Mouse (Mus musculus): ENCODE data around the gene Pih1d1.
"Not testable (repeated sequence)": the region's sequence is repeated elsewhere in the genome, so short reads cannot be mapped to it uniquely, and the experiment has no call there.

Pih1d1 gene

DNA sequence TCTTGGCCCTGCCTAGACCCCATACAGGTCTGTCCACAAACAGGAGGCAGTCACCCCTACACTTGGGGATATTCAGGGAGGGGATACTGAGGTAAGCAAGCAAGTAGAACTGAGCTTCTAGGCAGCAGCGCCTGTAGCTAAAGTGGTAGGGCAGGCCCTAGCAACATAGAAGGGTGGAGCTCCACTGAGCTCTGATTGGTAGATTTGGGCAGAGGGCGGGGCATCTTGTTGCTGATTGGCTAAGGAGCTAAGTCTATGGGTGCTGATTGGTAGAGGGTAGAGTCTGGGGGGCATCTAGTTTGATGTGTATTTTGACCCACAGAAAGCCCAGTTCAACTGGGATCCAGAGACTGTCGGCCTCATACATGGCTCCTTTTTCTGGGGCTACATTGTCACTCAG lies 15.4 kb downstream of the Pih1d1 start:
- DNase-seq: peak; percentile 64

DNA sequence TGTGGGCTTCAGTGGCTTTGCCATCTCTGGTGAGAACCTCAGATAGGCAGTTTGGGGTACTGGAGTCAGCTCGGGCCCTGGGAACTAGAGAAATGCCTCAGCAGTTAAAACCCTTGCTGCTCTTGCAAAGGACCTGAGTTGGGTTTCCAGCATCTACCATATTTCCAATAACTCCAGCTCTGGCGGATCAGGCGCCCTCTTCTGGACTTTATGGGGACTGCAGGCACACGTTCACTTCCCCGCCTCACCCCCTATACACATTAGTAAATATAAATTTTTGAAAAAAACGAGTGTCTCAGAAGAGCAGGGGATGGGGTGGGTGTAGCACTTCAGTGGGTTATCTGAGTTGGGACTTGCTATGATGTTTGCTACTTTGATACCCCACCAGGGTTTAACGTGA lies 18.9 kb downstream of the Pih1d1 start:
- no peak for DNase-seq

DNA sequence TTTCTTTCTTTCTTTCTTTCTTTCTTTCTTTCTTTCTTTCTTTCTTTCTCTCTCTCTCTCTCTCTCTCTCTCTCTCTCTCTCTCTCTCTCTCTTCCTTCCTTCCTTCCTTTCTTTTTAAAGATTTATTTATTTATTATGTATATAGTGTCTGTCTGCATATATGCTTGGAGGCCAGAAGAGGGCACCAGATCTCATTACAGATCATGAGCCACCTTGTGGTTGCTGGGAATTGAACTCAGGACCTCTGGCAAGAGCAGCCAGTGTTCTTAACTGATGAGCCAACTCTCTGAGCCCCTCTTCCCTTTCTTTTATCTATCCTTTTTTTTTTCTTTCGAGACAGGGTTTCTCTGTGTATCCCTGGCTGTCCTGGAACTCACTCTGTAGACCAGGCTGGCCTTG lies 19.7 kb downstream of the Pih1d1 start:
- DNase-seq: not testable (repeated sequence)

DNA sequence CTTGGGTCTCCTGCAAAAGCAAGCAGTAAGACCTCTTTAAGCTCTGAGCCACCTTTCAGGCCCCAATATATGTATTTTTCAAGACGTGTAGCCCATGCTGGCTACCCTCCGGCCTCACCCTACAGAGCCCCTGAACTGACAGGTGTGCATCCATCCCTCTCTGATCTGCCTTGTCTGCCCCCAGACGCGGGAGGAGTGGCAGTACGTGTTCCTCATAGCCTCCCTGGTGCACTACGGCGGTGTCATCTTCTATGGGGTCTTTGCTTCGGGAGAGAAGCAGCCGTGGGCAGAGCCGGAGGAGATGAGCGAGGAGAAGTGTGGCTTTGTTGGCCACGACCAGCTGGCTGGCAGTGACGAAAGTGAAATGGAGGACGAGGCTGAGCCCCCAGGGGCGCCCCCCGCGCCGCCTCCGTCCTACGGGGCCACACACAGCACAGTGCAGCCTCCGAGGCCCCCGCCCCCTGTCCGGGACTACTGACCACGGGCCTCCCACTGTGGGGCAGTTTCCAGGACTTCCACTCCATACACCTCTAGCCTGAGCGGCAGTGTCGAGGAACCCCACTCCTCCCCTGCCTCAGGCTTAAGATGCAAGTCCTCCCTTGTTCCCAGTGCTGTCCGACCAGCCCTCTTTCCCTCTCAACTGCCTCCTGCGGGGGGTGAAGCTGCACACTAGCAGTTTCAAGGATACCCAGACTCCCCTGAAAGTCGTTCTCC lies 20.6 kb downstream of the Pih1d1 start:
- DNase-seq: no peak

DNA sequence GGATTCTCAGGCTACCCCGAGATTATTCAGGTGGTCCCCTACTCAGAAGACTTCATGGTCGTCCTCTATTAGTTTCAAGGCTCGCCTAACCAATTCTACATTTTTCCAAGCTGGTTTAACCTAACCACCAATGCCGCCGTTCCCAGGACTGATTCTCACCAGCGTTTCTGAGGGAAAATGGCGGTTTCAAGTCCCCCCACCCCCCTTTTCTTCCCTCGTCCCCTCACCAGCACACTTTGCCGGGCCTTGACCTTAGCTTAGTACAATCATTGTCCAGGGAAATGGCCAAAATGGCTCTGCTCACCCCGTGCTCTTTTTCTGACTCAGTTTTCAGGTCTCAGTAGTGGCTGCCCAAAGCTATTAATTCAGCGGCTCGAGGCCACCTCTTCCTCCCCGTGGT lies 21.3 kb downstream of the Pih1d1 start:
- DNase-seq: no peak

DNA sequence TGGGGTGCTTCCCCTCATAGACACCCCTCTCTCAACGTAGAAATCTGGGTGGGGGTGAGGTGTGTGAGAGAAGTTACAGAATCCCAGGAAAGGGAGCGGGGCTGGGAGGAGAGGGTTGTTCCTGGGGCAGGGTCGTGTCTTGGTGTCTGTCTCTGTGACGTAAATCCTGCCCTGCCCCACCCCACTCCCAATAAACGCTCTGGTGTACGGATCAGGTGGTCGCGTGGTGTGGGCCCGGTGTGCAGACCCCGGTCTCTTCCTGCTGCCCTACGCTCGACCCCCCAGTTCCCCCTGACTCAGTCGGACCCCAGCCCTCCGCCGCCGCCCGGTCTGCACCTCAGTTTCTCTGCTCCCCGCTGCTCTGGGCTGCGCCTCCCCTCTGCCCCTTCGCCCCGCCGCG lies 21.8 kb downstream of the Pih1d1 start:
- no peak for DNase-seq

DNA sequence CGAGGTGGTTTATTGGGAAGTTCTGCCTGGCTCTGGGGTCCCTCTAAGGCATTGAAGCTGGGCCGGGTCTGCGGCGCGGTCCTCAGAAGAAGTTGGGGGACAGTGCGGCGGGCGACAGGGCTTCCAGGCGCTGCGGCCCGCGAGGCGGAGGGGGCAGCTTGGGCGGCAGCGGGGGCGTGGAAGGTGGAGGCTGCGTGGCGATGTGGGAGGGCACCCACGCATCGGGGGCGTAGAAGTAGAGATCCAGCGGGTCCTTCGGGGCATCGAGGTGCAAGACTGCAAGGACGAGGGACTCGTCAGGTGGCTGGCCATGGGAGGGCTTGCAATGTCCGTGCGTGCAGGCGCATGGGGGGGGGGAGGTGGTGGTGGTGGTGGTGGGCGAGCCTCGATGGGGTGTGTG lies 22.3 kb downstream of the Pih1d1 start:
- no peak for DNase-seq

DNA sequence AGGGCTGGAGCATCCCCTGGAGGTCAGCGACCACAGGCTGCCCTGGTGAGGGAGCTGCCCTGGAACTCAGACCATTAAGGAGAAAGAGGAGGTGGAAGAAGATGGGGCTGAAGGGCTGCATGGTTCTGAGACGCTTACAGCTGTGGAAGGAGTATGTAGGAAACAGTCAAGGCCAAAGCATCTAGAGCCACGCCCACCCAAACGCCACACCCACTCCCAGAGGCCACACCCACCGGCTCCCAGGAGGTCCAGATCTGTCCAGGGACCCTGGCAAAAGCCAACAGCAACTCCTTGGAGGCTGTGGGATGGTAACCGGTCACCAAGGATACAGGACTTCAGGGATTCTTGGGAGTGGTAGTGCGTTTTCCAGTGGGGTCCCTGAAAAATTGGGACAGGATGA lies 24.4 kb downstream of the Pih1d1 start:
- DNase-seq: no peak

DNA sequence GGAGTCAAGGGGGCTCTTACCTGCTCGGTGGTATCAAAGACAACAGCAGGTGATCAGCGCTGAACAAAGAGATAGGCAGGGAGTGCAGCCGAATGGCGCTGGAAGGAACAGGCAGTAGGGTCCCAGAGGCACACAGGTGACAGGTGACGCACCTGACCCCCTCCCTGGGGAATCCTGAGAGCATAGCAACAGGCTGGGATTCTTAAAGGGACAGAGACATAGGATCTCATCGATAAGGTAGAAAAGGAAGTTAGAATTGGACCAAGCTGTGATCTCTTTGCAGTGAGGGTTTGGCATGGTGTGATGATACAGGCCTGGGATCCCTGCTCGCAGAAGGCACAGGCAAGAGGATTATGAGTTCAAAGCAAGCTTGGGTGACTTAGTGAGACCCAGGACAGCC lies 25.4 kb downstream of the Pih1d1 start, which contains the start of gene Gfy:
Gfy (minus strand) TSS at position 101 of the 400 bp plus-strand sequence.
- no peak for DNase-seq

DNA sequence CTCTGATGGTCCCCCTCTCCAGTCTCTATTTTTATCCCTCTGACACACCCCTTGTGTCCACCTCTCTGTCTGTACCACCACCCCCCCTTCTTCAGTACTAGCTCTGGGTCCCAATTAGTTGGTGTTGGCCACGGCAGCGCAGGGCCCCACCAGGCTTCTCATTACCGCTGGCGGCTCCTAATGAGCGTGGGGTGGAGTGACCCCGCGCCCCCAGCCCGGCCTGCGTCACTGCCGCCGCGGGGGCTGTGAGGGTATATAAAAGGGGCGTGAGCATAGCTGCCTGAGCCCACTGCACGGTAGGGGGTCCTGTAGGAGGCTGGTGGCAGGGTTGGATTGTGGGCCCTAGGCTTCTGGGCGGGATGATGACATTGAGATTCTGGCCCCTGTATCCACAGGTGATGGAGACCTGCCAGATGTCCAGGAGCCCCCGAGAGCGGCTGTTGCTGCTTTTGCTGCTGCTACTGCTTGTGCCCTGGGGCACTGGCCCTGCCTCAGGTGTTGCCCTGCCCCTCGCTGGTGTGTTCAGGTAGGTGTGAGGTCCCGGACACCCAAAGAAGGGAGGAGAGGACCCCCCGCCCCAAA lies 26.9 kb downstream of the Pih1d1 start, which contains the start of gene Pth2:
Pth2 (plus strand) TSS at position 100 of the 582 bp plus-strand sequence.
- no peak for DNase-seq

DNA sequence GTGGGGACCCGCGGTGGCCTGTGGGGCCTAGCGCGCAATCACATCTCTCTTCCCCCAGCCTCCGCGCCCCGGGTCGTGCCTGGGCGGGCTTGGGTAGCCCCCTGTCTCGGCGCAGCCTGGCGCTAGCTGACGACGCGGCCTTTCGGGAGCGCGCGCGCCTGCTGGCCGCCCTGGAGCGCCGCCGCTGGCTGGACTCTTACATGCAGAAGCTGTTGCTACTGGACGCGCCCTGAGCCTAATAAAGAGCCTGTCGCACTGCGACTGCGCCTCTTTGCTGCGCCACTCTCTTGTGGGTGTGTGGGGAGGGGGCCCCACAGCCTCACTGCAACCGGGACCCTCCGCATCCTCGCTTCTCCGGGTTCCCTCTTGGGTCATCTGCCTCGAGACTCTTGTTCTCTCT lies 27.4 kb downstream of the Pih1d1 start:
- DNase-seq: no peak

DNA sequence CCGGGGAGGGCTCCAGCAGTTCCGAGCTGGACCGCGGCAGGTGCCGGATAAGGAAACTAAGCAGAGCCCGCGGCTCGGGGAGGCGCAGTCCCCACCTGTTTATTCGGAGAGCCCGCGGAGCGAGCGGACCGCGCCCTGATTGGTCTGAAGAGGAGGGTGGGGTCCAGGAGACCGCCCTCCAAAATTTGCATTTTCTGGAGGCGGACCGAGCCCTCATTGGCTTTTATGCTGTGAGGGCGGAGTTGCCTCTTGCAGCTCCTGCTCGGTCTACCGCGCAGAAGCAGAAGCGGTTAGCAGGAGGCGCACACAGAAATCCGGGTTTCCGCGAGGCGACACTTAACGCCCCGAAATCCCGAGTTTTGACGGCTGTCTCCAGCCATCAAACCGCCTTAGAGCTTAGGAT lies 28.1 kb downstream of the Pih1d1 start:
- peak; percentile 85 for DNase-seq

DNA sequence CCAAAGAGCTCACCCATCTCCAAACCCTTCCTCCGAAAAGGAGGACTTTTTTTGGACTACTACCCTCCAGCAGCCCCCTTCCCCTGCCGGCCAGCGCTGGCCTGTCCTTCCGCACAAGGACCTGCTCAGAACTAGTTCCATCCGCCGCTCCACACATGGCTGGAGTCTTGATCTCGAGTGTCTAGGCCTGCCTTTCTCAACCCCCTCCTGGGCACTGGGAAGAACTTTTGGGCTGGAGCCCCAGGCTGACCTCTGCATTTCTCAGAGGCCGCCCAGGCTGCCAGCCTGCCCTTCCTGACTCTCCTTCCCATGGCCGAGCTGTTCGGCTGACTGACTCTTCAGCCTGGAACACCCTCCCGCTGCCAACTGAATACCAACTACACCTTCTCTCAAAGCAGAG lies 28.5 kb downstream of the Pih1d1 start:
- no peak for DNase-seq

DNA sequence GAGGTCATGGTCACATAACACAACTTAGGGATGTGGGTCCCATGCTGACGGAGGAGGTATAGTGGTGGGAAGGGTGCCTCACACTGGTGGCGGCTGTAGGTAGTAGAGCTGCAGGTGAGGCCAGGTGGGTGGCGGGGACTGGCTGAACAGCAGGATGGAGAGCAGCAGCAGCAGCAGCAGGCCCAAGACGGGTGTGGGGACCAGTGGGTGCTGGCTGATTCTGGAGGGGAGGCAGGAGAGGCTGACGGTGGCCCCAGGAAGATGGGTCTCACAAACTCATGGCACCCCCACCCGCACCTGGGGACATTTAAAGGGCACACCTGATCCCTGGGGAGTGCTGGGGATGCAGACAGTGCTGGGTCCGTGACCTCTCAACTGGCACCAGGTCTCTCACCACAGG lies 29.6 kb downstream of the Pih1d1 start:
- no peak for DNase-seq

DNA sequence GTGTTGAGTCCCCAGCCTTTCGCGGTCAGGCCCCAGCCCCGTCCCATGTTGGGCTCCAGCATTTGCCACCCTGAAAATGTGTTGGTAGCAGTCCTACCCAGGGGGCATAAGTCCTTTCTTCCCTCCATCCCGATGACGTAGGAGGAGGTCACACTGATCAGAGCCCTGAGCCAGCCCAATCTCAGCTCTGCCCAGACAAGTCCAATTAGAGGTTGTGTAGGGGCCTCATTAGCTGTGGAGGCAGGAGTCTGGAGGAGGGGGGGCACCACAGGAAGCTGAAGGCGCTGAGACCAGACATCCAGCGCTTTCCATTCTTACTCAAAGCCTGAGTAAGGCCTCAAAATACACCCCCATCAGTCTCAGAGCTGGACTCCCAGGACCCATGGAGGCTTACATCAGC lies 31.8 kb downstream of the Pih1d1 start:
- DNase-seq: no peak

DNA sequence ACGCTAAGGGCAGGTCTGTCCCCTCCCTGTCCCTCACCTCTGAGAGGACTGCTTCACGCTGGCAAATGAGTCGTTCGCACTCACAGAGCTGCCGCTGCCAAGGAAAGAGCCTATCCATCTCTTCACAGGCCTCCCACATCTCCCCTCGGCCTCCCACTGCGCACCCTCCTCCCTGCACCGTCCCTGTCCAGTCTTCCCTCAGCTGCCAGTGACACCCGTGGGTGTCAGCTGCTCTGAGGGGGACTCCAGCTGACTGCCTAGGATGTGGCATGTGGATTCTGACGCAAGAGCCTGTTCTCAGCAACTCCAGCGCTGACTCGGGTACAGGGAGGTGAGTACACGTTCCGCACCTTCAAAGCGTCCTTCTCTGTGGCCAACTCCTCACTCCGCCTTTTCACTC lies 35.5 kb downstream of the Pih1d1 start:
- no peak for DNase-seq

DNA sequence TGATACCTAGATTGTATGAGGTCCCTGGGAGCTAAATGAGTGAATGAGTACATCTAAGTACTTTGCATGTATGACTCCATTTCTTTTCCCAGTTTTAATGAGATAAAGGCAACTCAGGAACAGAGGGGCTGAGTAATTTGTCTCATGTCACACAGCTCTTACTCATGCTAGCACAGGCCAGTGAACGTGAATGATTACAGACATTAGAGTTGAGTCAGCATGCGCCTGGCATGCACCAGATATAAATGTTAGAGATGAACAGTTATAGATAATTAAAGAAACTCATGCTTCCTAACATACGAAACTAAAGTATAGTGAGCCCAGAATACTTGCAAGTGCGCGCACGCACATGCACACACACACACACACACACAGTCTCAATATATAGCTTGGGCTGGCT lies 36.1 kb downstream of the Pih1d1 start:
- no peak for DNase-seq

DNA sequence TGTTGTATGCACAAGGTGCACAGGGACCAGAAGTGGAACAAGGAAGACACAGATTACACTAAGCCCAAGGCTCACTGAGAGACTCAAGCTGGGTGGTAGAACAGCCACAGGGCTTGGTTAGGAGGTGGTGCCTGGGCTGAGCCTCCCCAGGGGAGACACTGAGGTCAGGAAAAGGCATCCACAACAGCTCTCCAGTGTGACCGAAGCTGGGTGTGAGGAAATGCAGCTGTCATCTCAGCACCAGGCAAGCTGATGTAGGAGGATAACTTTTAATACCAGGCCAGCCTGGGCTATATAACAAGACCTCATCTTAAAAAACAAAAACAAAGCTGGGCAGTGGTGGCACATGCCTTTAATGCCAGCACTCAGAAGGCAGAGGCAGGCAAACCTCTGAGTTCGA lies 37.1 kb downstream of the Pih1d1 start:
- DNase-seq: no peak

DNA sequence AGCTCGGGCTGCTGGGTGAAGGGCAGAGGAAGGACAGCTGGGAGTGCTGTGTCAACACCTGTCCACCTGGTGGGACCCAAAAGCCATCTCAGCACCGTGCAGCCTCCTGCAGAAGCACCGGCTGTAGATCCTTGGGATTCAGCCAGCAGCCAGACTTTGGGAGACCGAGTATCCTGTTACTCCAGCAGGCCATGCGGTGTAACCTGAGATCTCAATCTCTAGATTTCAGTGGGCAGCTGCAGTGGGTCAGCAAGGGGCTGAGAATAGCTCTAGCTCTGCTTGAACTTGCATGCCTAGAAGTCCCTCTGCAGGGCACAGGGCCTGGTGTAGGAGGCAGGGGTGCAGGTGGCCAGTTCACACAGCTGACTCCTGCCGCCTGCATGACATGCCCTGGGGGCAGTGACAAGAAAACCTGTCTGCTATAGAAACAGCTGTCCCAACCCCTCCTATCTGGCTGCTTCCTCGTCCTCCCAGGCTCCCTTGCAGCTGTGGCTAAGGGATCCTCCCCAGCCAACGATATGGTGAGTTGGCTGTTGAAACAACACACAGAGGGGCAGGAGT lies 37.8 kb downstream of the Pih1d1 start:
- peak; percentile 82 for DNase-seq

DNA sequence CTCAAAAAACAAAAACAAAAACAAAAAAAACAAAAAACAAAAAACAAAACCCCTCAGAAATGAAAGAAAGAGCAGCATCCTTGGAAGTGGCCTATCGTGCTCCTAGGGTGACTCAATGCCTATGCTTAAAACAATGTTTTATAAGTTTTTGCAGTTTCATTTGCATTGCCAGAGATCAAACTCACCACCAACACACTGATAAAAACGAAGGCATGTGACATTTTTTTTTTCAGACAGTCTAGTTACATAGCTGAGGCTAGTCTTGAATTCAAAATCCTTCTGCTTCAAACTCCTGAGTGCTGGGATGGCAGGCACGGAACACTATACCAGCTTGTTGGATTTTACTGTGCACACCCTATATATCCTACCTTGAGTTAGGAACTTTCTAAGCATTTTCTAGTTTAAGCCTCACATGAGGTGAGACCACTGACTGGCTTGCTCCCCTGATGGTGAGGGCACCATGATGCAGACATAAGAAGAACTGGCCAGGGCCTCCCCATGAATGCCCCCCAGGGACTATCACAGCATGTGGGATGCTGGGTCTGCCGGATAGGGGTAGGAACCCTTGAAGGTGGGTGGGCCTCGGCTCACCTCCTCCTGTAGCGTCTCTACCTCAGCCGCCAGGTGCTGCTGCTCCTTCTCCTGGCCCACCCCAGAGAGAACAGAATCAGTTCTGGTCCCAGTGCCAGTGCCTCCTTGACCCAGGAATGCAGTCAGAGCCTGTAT lies 38.6 kb downstream of the Pih1d1 start:
- DNase-seq: peak; percentile 37

DNA sequence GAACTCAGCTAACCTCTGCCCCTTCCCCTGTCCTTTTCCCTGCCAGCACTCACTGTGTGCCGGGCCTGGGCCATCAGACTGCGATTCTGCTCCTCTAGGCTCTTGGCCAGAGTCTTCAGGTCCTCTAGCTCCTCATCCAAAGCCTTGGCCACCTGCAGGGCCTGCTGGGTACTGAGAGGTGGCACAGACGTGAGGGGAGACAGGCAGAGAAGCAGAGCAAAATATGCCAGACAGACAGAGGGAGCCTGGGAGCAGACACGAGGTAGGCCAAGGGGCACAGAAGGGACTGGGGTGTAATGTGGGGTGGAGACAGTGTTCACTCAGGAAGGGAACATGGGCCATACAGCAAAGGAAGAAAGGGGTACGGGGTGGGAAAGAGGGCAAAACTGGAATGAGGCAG lies 39.3 kb downstream of the Pih1d1 start:
- peak; percentile 63 for DNase-seq

DNA sequence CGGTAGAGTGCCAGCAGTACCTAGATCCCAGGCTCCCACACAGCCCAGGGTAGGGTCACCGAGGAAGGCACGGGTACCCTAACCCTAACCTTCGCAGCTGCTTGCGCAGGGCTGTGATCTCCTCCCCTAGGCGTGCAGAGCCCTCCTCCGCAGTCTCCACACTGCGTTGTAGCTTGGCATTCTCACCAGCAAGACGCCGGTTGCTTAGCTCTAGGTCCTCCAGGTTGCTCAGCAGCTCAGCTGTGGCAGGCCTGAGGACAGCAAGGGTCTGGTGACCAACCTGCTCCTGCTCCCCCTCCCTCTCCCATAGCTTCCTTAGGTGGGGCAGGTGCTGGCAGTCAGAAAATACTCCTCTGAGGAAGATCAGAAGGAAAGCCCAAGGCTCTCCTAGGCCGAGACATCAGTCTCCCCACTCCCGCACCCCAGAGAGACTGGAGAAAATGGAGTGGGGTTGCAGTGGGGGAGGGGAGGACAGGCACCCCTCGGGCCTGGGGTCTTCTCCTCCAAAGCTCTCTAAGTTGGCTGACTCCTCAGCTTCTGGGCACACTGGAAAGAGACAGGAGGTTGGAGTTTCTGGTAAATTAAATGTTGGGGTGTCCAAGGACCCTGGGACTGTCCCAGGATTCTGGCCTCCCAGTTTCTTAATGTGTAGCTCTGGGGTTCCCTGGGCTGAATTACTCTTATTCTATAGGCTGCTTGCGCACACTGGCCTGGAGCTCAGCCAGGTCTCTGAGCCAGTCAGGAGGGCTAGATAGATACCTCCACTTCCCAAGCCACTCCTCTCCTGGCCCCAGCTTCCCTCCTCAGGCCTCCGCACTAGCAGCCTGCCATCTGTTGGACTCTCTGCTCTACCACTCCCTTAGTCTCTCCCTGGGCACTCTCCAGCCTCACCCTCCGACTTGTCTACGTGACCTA lies 40.0 kb downstream of the Pih1d1 start:
- DNase-seq: peak; percentile 54

Measured in cerebellum, adult 8-10 months (tissue).